26 mouse cellular contexts compared by ENCODE assay signal in the genomic region with DNA sequence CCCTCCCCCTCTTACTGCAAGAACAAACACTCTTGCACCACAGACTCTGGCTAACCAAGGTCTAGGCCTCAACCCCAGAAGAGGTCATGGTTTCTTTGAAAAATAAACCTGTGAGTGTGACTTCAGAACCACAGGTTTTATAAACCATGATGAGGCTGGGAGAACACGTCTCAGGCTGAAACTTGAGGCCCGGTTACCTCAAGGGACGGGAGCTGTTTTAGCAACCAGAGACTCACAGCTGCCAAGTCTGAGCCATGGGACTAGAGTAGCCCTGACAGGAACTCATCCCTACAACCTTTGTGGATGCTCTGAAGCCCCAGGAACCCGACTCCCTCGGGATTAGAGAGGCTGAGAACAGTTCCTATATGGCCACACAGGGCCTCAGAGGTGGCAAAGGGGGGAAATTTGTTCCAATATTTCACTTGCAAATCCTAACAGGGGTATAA. TPM values are rescaled to one million over a fixed set of nuclear protein-coding genes. Genes with fewer than 3 reads are reported as not detected.
DNase-seq lines count a peak whose midpoint lies in the region; ATAC-seq and TF ChIP-seq lines count a peak whose summit lies in the region.
"Had no signal": no experiment of that assay in that cellular context is flagged by ENCODE, and none has a peak within 500 bp of the region (broad histone marks: within the 10 kb centered on the region; RNA-seq: fewer than 3 reads in every experiment).

No protein-coding gene starts in this region.

- H3K4me1 ChIP-seq in kidney, postnatal 0 days (replicated peaks; ENCODE audit: insufficient read depth, low read length), result no peaks in the 10 kb centered on the region
- no peaks in the 10 kb centered on the region; the same call in 1 of the 2 replicates for H3K4me1 ChIP-seq in embryonic facial prominence, embryonic 14.5 days (ENCODE audit: control insufficient read depth, insufficient read depth, low read length)

- H3K4me2 ChIP-seq in kidney, postnatal 0 days (ENCODE audit: low read length), result no peak overlapping the region
- H3K4me2 ChIP-seq in embryonic facial prominence, embryonic 14.5 days (ENCODE audit: low read depth, low read length), result no peak overlapping the region
- H3K4me2 ChIP-seq: forebrain, embryonic 12.5 days; heart, embryonic 13.5 days; hindbrain, embryonic 15.5 days had no signal

- ATAC-seq in kidney, postnatal 0 days (replicated peaks; ENCODE audit: low FRiP score, low read depth), result no peak; the same call in 1 of the 2 replicates
- ATAC-seq in embryonic facial prominence, embryonic 14.5 days (ENCODE audit: low read depth), result no peak
- ATAC-seq: forebrain, embryonic 16.5 days; inflammation-experienced regulatory T-cells, adult 6 months had no signal

- no peak overlapping the region for H3K4me3 ChIP-seq in kidney, postnatal 0 days (replicated peaks; ENCODE audit: low read depth, low read length)
- no peak overlapping the region for H3K4me3 ChIP-seq in embryonic facial prominence, embryonic 14.5 days (ENCODE audit: low read depth, low read length)
- H3K4me3 ChIP-seq: forebrain, embryonic 12.5 days; heart, embryonic 13.5 days; hindbrain, embryonic 15.5 days had no signal

- 46% methylated on average over 5 of the region's 5 CpGs for WGBS in kidney, postnatal 0 days
- WGBS in embryonic facial prominence, embryonic 14.5 days, result 72% methylated on average over 5 of the region's 5 CpGs

- H3K36me3 ChIP-seq in kidney, postnatal 0 days (ENCODE audit: insufficient read depth, low read length), result peaks cover 19% of the 10 kb centered on the region; the same call in 1 of the 2 replicates
- H3K36me3 ChIP-seq in embryonic facial prominence, embryonic 14.5 days (ENCODE audit: control insufficient read depth, insufficient read depth, low read length), result peaks cover 18% of the 10 kb centered on the region
- H3K36me3 ChIP-seq: hindbrain, embryonic 15.5 days had no signal

- no peaks in the 10 kb centered on the region for H3K9me3 ChIP-seq in kidney, postnatal 0 days (replicated peaks; ENCODE audit: low read length)
- H3K9me3 ChIP-seq in embryonic facial prominence, embryonic 14.5 days (ENCODE audit: control insufficient read depth, low read length), result no peaks in the 10 kb centered on the region
- H3K9me3 ChIP-seq: forebrain, embryonic 12.5 days; G1E; heart, embryonic 13.5 days; hindbrain, embryonic 15.5 days had no signal

- H3K27me3 ChIP-seq in kidney, postnatal 0 days (ENCODE audit: insufficient read depth, low read length), result no peaks in the 10 kb centered on the region
- no peaks in the 10 kb centered on the region for H3K27me3 ChIP-seq in embryonic facial prominence, embryonic 14.5 days (replicated peaks; ENCODE audit: control insufficient read depth, insufficient read depth, low read length)
- H3K27me3 ChIP-seq: forebrain, embryonic 12.5 days; heart, embryonic 13.5 days; hindbrain, embryonic 15.5 days had no signal

- H3K9ac ChIP-seq in kidney, postnatal 0 days (ENCODE audit: low read depth, low read length), result no peak overlapping the region
- no peak overlapping the region for H3K9ac ChIP-seq in embryonic facial prominence, embryonic 14.5 days (ENCODE audit: low read depth, low read length)
- H3K9ac ChIP-seq: forebrain, embryonic 12.5 days; heart, embryonic 13.5 days; hindbrain, embryonic 15.5 days had no signal

- no peak for TF ChIP-seq CTCF in kidney, postnatal 0 days (IDR thresholded peaks at IDR 0.05; ENCODE audit: low read depth)

- DNase-seq in kidney, postnatal 0 days (ENCODE audit: low spot score), result peak; percentile 53
- DNase-seq in kidney, adult 8-10 months, result no peak
- DNase-seq in thymus, postnatal 14 days, result peak; percentile 21
- DNase-seq in thymus, postnatal 10 days (ENCODE audit: low spot score in 2 of 2), result no peak
- peak; percentile 21 for DNase-seq in CD4-positive, CD25-positive, alpha-beta regulatory T cell, adult 2 months (ENCODE audit: low read depth, low spot score)
- DNase-seq in embryonic facial prominence, embryonic 14.5 days (ENCODE audit: low spot score), result peak; percentile 37
- DNase-seq in ovary, postnatal 36 days (ENCODE audit: low spot score), result no peak
- DNase-seq in embryo, embryonic 10 days (ENCODE audit: low spot score), result no peak
- DNase-seq: adrenal gland, postnatal 14 days; B cell, adult 2 months; cerebellum, adult 11-12 months; cerebellum, adult 9-10 months; cerebellum, postnatal 25 days; gastrocnemius, postnatal 14 days; heart, postnatal 36 days had no signal

- H3K27ac ChIP-seq in kidney, postnatal 0 days, result no peak overlapping the region
- no peak overlapping the region for H3K27ac ChIP-seq in embryonic facial prominence, embryonic 14.5 days (replicated peaks; ENCODE audit: low read depth, low read length)
- H3K27ac ChIP-seq: forebrain, embryonic 12.5 days; heart, embryonic 13.5 days; hindbrain, embryonic 15.5 days had no signal

RNA-seq across cellular contexts. Expression of a gene that starts 29.7 kb away (rescaled TPM):
- 0.14 TPM in 1 of 2 replicates, not detected in the other for polyA plus RNA-seq in kidney, postnatal 0 days (2015; fragmentation: Nextera tagmentation; extraction: Ambion mirVana)
- not detected in 2 replicates for polyA plus RNA-seq in embryonic facial prominence, embryonic 14.5 days (2014; fragmentation: Nextera tagmentation; extraction: Ambion mirVana)
- polyA plus RNA-seq: cortical plate, adult 2 months; forebrain, embryonic 12.5 days; frontal cortex, adult 2 months; G1E; gonadal fat pad, adult 2 months; heart, embryonic 13.5 days; heart, postnatal 0 days; hindbrain, embryonic 11.5 days; hindbrain, embryonic 15.5 days had no signal

RNA-seq across cellular contexts. Expression of a gene that starts 48.2 kb away (rescaled TPM):
- 50.1 and 55.9 TPM in 2 replicates for polyA plus RNA-seq in kidney, postnatal 0 days (2015; fragmentation: Nextera tagmentation; extraction: Ambion mirVana)
- 47.8 and 48.0 TPM in 2 replicates for polyA plus RNA-seq in embryonic facial prominence, embryonic 14.5 days (2014; fragmentation: Nextera tagmentation; extraction: Ambion mirVana)

Comparison
In these comparisons a context has a peak if more than half of its experiments do, and no peak if none do; other contexts are left out.
1. DNase-seq: peak in kidney, postnatal 0 days (single experiment), thymus, postnatal 14 days (single experiment), CD4-positive, CD25-positive, alpha-beta regulatory T cell, adult 2 months (single experiment) and embryonic facial prominence, embryonic 14.5 days (single experiment); none in kidney, adult 8-10 months (0 of 2), thymus, postnatal 10 days (0 of 2), ovary, postnatal 36 days (single experiment) and embryo, embryonic 10 days (single experiment).